Mouse (Mus musculus) midbrain, embryonic 11.5 days (tissue): Measurements from ENCODE around the gene Mrpl53. TPM values are rescaled to one million over a fixed set of nuclear protein-coding genes. Genes with fewer than 3 reads are reported as not detected.

ENCODE experiments used
- ATAC-seq: fragments of 200-750 bp; cut with Nextera tagmentation; 2 replicates; pipeline ENCODE4 v1.8.0; 2017; ENCODE audit warnings: moderate TSS enrichment, moderate library complexity; ENCODE audit not compliant: low FRiP score
- DNase-seq: peaks from one replicate; pipeline ENCODE4 v3.0.0; 2015; ENCODE audit warnings: low spot score; ENCODE audit errors: missing footprints
- H3K27ac ChIP-seq: fragments of 300-500 bp; sonication (generic); 2 replicates; pipeline ENCODE4 v1.5.1; 2014; ENCODE audit warnings: low read depth, low read length
- H3K27me3 ChIP-seq: fragments of 300-500 bp; sonication (generic); 2 replicates; pipeline ENCODE4 v1.6.1; 2014; ENCODE audit warnings: mild to moderate bottlenecking, low read length, moderate library complexity, mixed read lengths; ENCODE audit not compliant: control insufficient read depth, insufficient read depth
- H3K36me3 ChIP-seq: fragments of 300-500 bp; sonication (generic); 2 replicates; pipeline ENCODE4 v1.6.1; 2014; ENCODE audit warnings: mild to moderate bottlenecking, low read length, moderate library complexity, mixed read lengths; ENCODE audit not compliant: control insufficient read depth, insufficient read depth
- H3K4me1 ChIP-seq: fragments of 300-500 bp; sonication (generic); 2 replicates; pipeline ENCODE4 v1.6.1; 2014; ENCODE audit warnings: low read length; ENCODE audit not compliant: control insufficient read depth, insufficient read depth
- H3K4me2 ChIP-seq: fragments of 300-500 bp; sonication (generic); 2 replicates; pipeline ENCODE4 v1.6.1; 2014; ENCODE audit warnings: mild to moderate bottlenecking, moderate library complexity
- H3K4me3 ChIP-seq: fragments of 300-500 bp; sonication (generic); 2 replicates; pipeline ENCODE4 v1.5.1; 2014; ENCODE audit warnings: low read depth, low read length
- H3K9ac ChIP-seq: fragments of 300-500 bp; sonication (generic); 2 replicates; pipeline ENCODE4 v1.6.1; 2014; ENCODE audit warnings: low read length
- H3K9me3 ChIP-seq: fragments of 300-500 bp; sonication (generic); 2 replicates; pipeline ENCODE4 v1.6.1; 2016; ENCODE audit warnings: low read length; ENCODE audit not compliant: control insufficient read depth
- WGBS: fragments of 180-500 bp; shearing (Covaris S2); extraction: QIAGEN DNeasy Blood & Tissue Kit; methylation state at CpG from one replicate; pipeline ENCODE4 v1.1.7; 2014; 5-methylcytosine and 5-hydroxymethylcytosine counted together
- polyA plus RNA-seq: library from polyadenylated mRNA; unstranded; fragments of >200 nt; fragmentation: Nextera tagmentation; extraction: Ambion mirVana; gene quantifications from 2 replicates; pipeline ENCODE4 v1.2.1, GENCODE M21; 2014

The Mrpl53 gene
- 120 and 130 TPM in 2 replicates for polyA plus RNA-seq

GRCm38 (mm10) chr6:83108762-83109668 is at the start of gene Mrpl53:
Mrpl53 (plus strand) TSS chr6:83109040.
- DNase-seq: peak; percentile 98

GRCm38 (mm10) chr6:83065995-83066394 is 42.8 kb upstream of the Mrpl53 start:
- H3K27me3 ChIP-seq: peaks cover 84% of the 10 kb centered on the region
- WGBS: 33% methylated on average over 8 of the region's 8 CpGs
- DNase-seq: no peak
- no peak for ATAC-seq
- H3K4me3 ChIP-seq: no peak overlapping the region
- H3K4me1 ChIP-seq: peaks cover 10% of the 10 kb centered on the region; the same call in 1 of the 2 replicates
- no peak overlapping the region for H3K9ac ChIP-seq
- no peak overlapping the region for H3K4me2 ChIP-seq
- no peaks in the 10 kb centered on the region for H3K36me3 ChIP-seq
- H3K27ac ChIP-seq: no peak overlapping the region
- no peaks in the 10 kb centered on the region for H3K9me3 ChIP-seq

More at GRCm38 (mm10) chr6:83108762-83109668, at the start of gene Mrpl53:
- peaks cover 14% of the 10 kb centered on the region for H3K4me1 ChIP-seq
- H3K4me2 ChIP-seq: peak within 1 kb of the TSS; percentile 91
- peak; percentile 91 for ATAC-seq
- H3K9ac ChIP-seq: peak within 1 kb of the TSS; percentile 93
- H3K36me3 ChIP-seq: no peaks in the 10 kb centered on the region
- WGBS: 1% methylated on average over 74 of the region's 76 CpGs
- peak within 1 kb of the TSS; percentile 94 for H3K4me3 ChIP-seq
- peak within 1 kb of the TSS; percentile 65 for H3K27ac ChIP-seq
- H3K9me3 ChIP-seq: no peaks in the 10 kb centered on the region
- no peaks in the 10 kb centered on the region for H3K27me3 ChIP-seq

GRCm38 (mm10) chr6:83066441-83066840 is 42.4 kb upstream of the Mrpl53 start:
- no peaks in the 10 kb centered on the region for H3K9me3 ChIP-seq
- H3K4me2 ChIP-seq: no peak overlapping the region
- H3K36me3 ChIP-seq: no peaks in the 10 kb centered on the region
- peaks cover 14% of the 10 kb centered on the region for H3K4me1 ChIP-seq
- ATAC-seq: no peak
- DNase-seq: no peak
- H3K27me3 ChIP-seq: peaks cover 89% of the 10 kb centered on the region
- H3K27ac ChIP-seq: no peak overlapping the region
- 21% methylated on average over 6 of the region's 6 CpGs for WGBS
- no peak overlapping the region for H3K4me3 ChIP-seq
- no peak overlapping the region for H3K9ac ChIP-seq

- Histone ChIP-seq H3K9me3 (no peaks in the 10 kb centered on the region), H3K4me2 (no peak overlapping the region), H3K27me3 (peaks cover 96% of the 10 kb centered on the region), H3K27ac (no peak overlapping the region), H3K4me3 (no peak overlapping the region), H3K4me1 (peaks cover 15% of the 10 kb centered on the region), H3K36me3 (no peaks in the 10 kb centered on the region), H3K9ac (no peak overlapping the region)
- WGBS: 2% methylated on average over 8 of the region's 8 CpGs
- ATAC-seq (no peak), DNase-seq (no peak)
Measured at GRCm38 (mm10) chr6:83068221-83068620, 40.6 kb upstream of the Mrpl53 start.

- H3K27me3 ChIP-seq: peaks cover 95% of the 10 kb centered on the region
- H3K4me3 ChIP-seq: peak overlapping the region; percentile 14; the same call in 1 of the 2 replicates
- WGBS: under 1% methylated on average over 81 of the region's 81 CpGs
- H3K9me3 ChIP-seq: no peaks in the 10 kb centered on the region
- ATAC-seq (no peak), DNase-seq (peak; percentile 95)
- H3K27ac ChIP-seq: no peak overlapping the region
- H3K36me3 ChIP-seq: no peaks in the 10 kb centered on the region
- peak overlapping the region; percentile 20; the same call in 1 of the 2 replicates for H3K4me2 ChIP-seq
- no peak overlapping the region for H3K9ac ChIP-seq
- H3K4me1 ChIP-seq: peaks cover 15% of the 10 kb centered on the region
Measured at GRCm38 (mm10) chr6:83068706-83069487, 39.9 kb upstream of the Mrpl53 start.

GRCm38 (mm10) chr6:83069488-83070246 is 39.2 kb upstream of the Mrpl53 start:
- Histone ChIP-seq H3K4me1 (peaks cover 15% of the 10 kb centered on the region), H3K9me3 (no peaks in the 10 kb centered on the region), H3K27ac (no peak overlapping the region), H3K27me3 (peaks cover 95% of the 10 kb centered on the region), H3K4me3 (peak overlapping the region; percentile 16), H3K36me3 (no peaks in the 10 kb centered on the region), H3K4me2 (peak overlapping the region; percentile 12; the same call in 1 of the 2 replicates), H3K9ac (no peak overlapping the region)
- 1% methylated on average over 61 of the region's 69 CpGs for WGBS
- ATAC-seq (peak; percentile 38; the same call in 1 of the 2 replicates), DNase-seq (peak; percentile 94)

- no peaks in the 10 kb centered on the region for H3K9me3 ChIP-seq
- no peak within 1 kb of the TSS for H3K27ac ChIP-seq
- no peaks in the 10 kb centered on the region for H3K36me3 ChIP-seq
- peak within 1 kb of the TSS; percentile 12 for H3K4me2 ChIP-seq
- peaks cover 93% of the 10 kb centered on the region for H3K27me3 ChIP-seq
- H3K9ac ChIP-seq: no peak within 1 kb of the TSS
- WGBS: 3% methylated on average over 9 of the region's 10 CpGs
- H3K4me3 ChIP-seq: peak within 1 kb of the TSS; percentile 16
- DNase-seq: no peak
- H3K4me1 ChIP-seq: peaks cover 15% of the 10 kb centered on the region
- ATAC-seq: no peak
Measured at GRCm38 (mm10) chr6:83070247-83070310, 38.8 kb upstream of the Mrpl53 start, which contains the start of gene Tlx2. Tlx2 (minus strand) TSS chr6:83070293.

GRCm38 (mm10) chr6:83070311-83071219 is 38.3 kb upstream of the Mrpl53 start:
- no peak overlapping the region for H3K27ac ChIP-seq
- H3K4me2 ChIP-seq: peak overlapping the region; percentile 12
- ATAC-seq: peak; percentile 55
- no peaks in the 10 kb centered on the region for H3K36me3 ChIP-seq
- peaks cover 91% of the 10 kb centered on the region for H3K27me3 ChIP-seq
- DNase-seq: peak; percentile 98
- no peaks in the 10 kb centered on the region for H3K9me3 ChIP-seq
- no peak overlapping the region for H3K9ac ChIP-seq
- peak overlapping the region; percentile 16 for H3K4me3 ChIP-seq
- WGBS: under 1% methylated on average over 57 of the region's 58 CpGs
- peaks cover 15% of the 10 kb centered on the region for H3K4me1 ChIP-seq
